Mouse (Mus musculus): Measurements from ENCODE around the gene Sytl3.
"Not testable (repeated sequence)": the region's sequence is repeated elsewhere in the genome, so short reads cannot be mapped to it uniquely, and the experiment has no call there.

DNA sequence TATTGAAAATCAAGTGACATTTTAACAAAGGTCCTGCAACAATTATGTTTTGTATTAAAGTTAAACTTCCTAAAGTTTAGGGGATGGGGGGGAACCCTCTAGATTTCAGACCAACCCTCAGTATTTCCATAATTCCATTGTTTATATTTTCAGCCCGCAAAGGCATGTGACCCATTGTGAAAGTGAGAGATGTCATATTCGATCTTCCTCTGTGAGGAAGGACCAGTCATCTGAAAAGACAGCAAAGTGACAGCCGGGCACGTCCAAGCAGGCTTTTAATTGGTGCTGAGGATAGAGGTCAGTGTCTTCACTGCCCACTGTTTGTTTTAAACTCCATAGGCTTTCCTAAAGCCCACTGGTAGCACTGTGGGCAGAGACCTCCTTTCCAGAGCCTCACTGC lies 22.8 kb downstream of the Sytl3 start:
- TF ChIP-seq CTCF (conservative IDR thresholded peaks at IDR 0.05; ENCODE audit: insufficient read depth, insufficient read length, low read depth, low read length); POLR2A (IDR thresholded peaks at IDR 0.05; ENCODE audit: low read depth, low read length): not testable (repeated sequence)

All from kidney, adult 2 months (tissue).